Mouse (Mus musculus) limb, embryonic 11.5 days (tissue): Measurements from ENCODE around the gene Ccnd3. TPM values are rescaled to one million over a fixed set of nuclear protein-coding genes. Genes with fewer than 3 reads are reported as not detected.
"Not testable (repeated sequence)": the region's sequence is repeated elsewhere in the genome, so short reads cannot be mapped to it uniquely, and the experiment has no call there.

ENCODE experiments used
- ATAC-seq: fragments of 200-750 bp; cut with Nextera tagmentation; 2 replicates; pipeline ENCODE4 v1.8.0; 2017; ENCODE audit warnings: low read depth; ENCODE audit not compliant: insufficient number of reproducible peaks, low FRiP score, low TSS enrichment
- DNase-seq: peaks from one replicate; pipeline ENCODE4 v3.0.0-alpha.2; 2015; ENCODE audit warnings: low spot score
- H3K27ac ChIP-seq: fragments of 300-500 bp; sonication (generic); replicated peaks from 2 replicates; pipeline ENCODE4 v1.5.1; 2014; ENCODE audit warnings: low read depth, mild to moderate bottlenecking, low read length
- H3K27me3 ChIP-seq: fragments of 300-500 bp; sonication (generic); 2 replicates; pipeline ENCODE4 v1.6.1; 2014; ENCODE audit warnings: mild to moderate bottlenecking, low read length, mixed read lengths; ENCODE audit not compliant: control insufficient read depth, insufficient read depth
- H3K36me3 ChIP-seq: fragments of 300-500 bp; sonication (generic); 2 replicates; pipeline ENCODE4 v1.6.1; 2014; ENCODE audit warnings: mild to moderate bottlenecking, low read length, moderate library complexity, mixed read lengths; ENCODE audit not compliant: control insufficient read depth, insufficient read depth
- H3K4me1 ChIP-seq: fragments of 300-500 bp; sonication (generic); 2 replicates; pipeline ENCODE4 v1.6.1; 2014; ENCODE audit warnings: low read length, mixed read lengths; ENCODE audit not compliant: control insufficient read depth, insufficient read depth
- H3K4me2 ChIP-seq: fragments of 300-500 bp; sonication (generic); 2 replicates; pipeline ENCODE4 v1.6.1; 2014; ENCODE audit warnings: low read depth, mild to moderate bottlenecking, moderate library complexity; ENCODE audit not compliant: severe bottlenecking
- H3K4me3 ChIP-seq: fragments of 300-500 bp; sonication (generic); 2 replicates; pipeline ENCODE4 v1.5.1; 2014; ENCODE audit warnings: low read depth, low read length
- H3K9ac ChIP-seq: fragments of 300-500 bp; sonication (generic); 2 replicates; pipeline ENCODE4 v1.6.1; 2014; ENCODE audit warnings: mild to moderate bottlenecking, low read length
- H3K9me3 ChIP-seq: fragments of 300-500 bp; sonication (generic); 2 replicates; pipeline ENCODE4 v1.6.1; 2016; ENCODE audit warnings: low read length; ENCODE audit not compliant: control insufficient read depth
- WGBS: fragments of 180-500 bp; shearing (Covaris S2); extraction: QIAGEN DNeasy Blood & Tissue Kit; methylation state at CpG from one replicate; pipeline ENCODE4 v1.1.7; 2014; 5-methylcytosine and 5-hydroxymethylcytosine counted together
- polyA plus RNA-seq: library from polyadenylated mRNA; unstranded; fragments of >200 nt; fragmentation: Nextera tagmentation; extraction: Ambion mirVana; gene quantifications from 2 replicates; pipeline ENCODE4 v1.2.1, GENCODE M21; 2014

Ccnd3 gene
- polyA plus RNA-seq, 1 experiment from 2014 or later = 350 TPM

GRCm38 (mm10) chr17:47616652-47617051 lies 111.8 kb downstream of the Ccnd3 start:
- no peak for DNase-seq
- H3K27ac ChIP-seq = no peak overlapping the region
- H3K9me3 ChIP-seq = no peaks in the 10 kb centered on the region
- no peak overlapping the region for H3K4me3 ChIP-seq
- no peak for ATAC-seq
- H3K9ac ChIP-seq = no peak overlapping the region
- H3K4me1 ChIP-seq = peaks cover 3% of the 10 kb centered on the region; the same call in 1 of the 2 replicates
- H3K27me3 ChIP-seq = no peaks in the 10 kb centered on the region
- 93% methylated on average over 4 of the region's 4 CpGs for WGBS
- H3K36me3 ChIP-seq = peaks cover 13% of the 10 kb centered on the region; the same call in 1 of the 2 replicates
- no peak overlapping the region for H3K4me2 ChIP-seq

GRCm38 (mm10) chr17:47617605-47618307 lies 112.9 kb downstream of the Ccnd3 start:
- Histone ChIP-seq H3K36me3 (peaks cover 19% of the 10 kb centered on the region; the same call in 1 of the 2 replicates), H3K27me3 (no peaks in the 10 kb centered on the region), H3K27ac (no peak overlapping the region), H3K9me3 (no peaks in the 10 kb centered on the region), H3K9ac (no peak overlapping the region), H3K4me2 (no peak overlapping the region), H3K4me1 (no peaks in the 10 kb centered on the region), H3K4me3 (no peak overlapping the region)
- ATAC-seq (no peak), DNase-seq (no peak)
- WGBS = 92% methylated on average over 9 of the region's 9 CpGs

GRCm38 (mm10) chr17:47618556-47619311 lies 113.9 kb downstream of the Ccnd3 start:
- H3K27me3 ChIP-seq = no peaks in the 10 kb centered on the region
- no peak overlapping the region for H3K9ac ChIP-seq
- peaks cover 29% of the 10 kb centered on the region; the same call in 1 of the 2 replicates for H3K36me3 ChIP-seq
- ATAC-seq = no peak
- WGBS = 91% methylated on average over 13 of the region's 13 CpGs
- no peak for DNase-seq
- no peaks in the 10 kb centered on the region for H3K9me3 ChIP-seq
- H3K4me2 ChIP-seq = no peak overlapping the region
- H3K27ac ChIP-seq = no peak overlapping the region
- no peak overlapping the region for H3K4me3 ChIP-seq
- no peaks in the 10 kb centered on the region for H3K4me1 ChIP-seq

DNA sequence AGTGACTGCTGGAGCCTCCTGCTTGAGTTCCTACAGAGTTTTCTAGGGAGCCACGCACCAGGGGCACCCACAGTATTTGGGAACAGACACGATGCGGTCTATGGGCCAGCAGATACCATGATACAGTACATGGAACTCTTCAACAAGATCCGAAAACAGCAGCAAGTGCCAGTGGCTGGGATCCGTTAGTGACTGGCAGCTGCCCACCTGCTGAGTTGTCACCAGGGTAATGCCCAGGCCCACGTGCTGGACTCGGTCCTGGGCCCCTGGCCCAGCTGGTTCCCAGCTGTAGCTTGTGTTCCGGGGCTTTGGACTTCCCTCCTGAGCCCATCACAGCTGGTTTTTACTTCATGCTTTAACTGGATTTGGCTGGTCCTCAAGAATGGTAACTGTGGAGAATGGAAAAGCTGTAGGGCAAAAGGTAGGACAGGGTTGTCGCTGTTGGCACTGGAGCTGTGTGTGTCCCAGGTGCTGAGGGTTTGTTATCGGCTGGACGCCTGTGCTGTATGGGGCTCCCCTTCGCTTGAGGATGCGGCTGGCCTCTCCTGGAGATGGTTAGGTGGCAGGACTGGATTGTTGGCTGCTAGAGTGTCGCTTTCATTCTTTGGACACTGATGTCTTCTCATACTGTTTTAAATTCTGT lies 118.2 kb downstream of the Ccnd3 start:
- no peak overlapping the region for H3K4me2 ChIP-seq
- H3K36me3 ChIP-seq = peaks cover 31% of the 10 kb centered on the region
- no peak overlapping the region for H3K9ac ChIP-seq
- no peak for DNase-seq
- no peaks in the 10 kb centered on the region; the same call in 1 of the 2 replicates for H3K4me1 ChIP-seq
- 95% methylated on average over 14 of the region's 14 CpGs for WGBS
- no peaks in the 10 kb centered on the region for H3K27me3 ChIP-seq
- H3K9me3 ChIP-seq = no peaks in the 10 kb centered on the region
- H3K4me3 ChIP-seq = no peak overlapping the region
- H3K27ac ChIP-seq = no peak overlapping the region
- no peak for ATAC-seq

GRCm38 (mm10) chr17:47624572-47624971 lies 119.7 kb downstream of the Ccnd3 start:
- WGBS = 95% methylated on average over 5 of the region's 5 CpGs
- H3K9me3 ChIP-seq, H3K4me2 ChIP-seq, DNase-seq, H3K4me3 ChIP-seq, H3K4me1 ChIP-seq, H3K9ac ChIP-seq, H3K27ac ChIP-seq, H3K27me3 ChIP-seq, ATAC-seq: not testable (repeated sequence)
- H3K36me3 ChIP-seq = peaks cover 25% of the 10 kb centered on the region

DNA sequence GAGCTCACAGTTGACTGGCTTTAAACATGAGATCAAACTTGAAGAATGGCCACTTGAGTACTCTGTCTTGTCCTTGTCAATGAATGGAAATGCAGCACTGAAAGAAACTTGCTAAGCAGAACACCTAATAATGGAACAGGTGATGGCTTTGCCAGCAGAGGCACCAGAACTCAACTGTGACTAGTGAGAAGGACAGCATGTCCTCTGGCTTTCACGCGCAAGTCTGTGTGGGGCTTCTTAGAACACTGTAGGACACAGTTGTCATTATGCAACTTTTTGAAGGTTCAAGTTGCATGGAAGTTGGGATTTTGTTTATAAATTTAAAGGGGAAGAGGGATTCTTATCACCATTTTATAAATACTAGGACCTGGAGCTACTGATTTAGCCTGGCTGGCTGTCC lies 120.2 kb downstream of the Ccnd3 start:
- no peak for ATAC-seq
- peaks cover under 1% of the 10 kb centered on the region; the same call in 1 of the 2 replicates for H3K4me1 ChIP-seq
- H3K4me2 ChIP-seq = no peak overlapping the region
- 98% methylated on average over 2 of the region's 2 CpGs for WGBS
- H3K9me3 ChIP-seq = no peaks in the 10 kb centered on the region
- H3K9ac ChIP-seq = no peak overlapping the region
- H3K27me3 ChIP-seq = no peaks in the 10 kb centered on the region
- no peak overlapping the region for H3K27ac ChIP-seq
- peaks cover 25% of the 10 kb centered on the region for H3K36me3 ChIP-seq
- H3K4me3 ChIP-seq = no peak overlapping the region
- DNase-seq = no peak

GRCm38 (mm10) chr17:47626031-47626430 lies 121.2 kb downstream of the Ccnd3 start:
- Histone ChIP-seq H3K27me3 (no peaks in the 10 kb centered on the region), H3K9me3 (no peaks in the 10 kb centered on the region), H3K4me1 (peaks cover 10% of the 10 kb centered on the region), H3K9ac (no peak overlapping the region), H3K27ac (no peak overlapping the region), H3K4me2 (no peak overlapping the region), H3K4me3 (no peak overlapping the region), H3K36me3 (peaks cover 25% of the 10 kb centered on the region)
- no peak for ATAC-seq
- WGBS = 89% methylated on average over 5 of the region's 5 CpGs
- no peak for DNase-seq

DNA sequence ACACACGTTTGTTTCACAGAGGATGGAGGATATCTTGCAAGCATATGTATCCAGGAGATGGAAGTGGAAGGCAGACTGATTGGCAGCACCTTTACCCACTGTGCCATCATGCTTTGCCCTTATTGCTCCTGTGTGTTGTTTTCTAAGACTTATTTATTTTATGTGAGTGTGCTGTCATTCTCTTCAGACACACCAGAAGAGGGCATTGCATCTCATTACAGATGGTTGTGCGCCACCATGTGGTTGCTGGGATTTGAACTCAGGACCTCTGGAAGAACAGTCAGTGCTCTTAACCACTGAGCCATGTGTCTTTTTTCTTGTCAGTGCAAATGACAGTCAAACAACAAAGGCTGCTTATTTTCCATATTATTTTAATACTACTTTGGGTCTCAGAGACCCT lies 122.9 kb downstream of the Ccnd3 start:
- H3K4me1 ChIP-seq = peaks cover 14% of the 10 kb centered on the region
- WGBS = 80% methylated on average over 2 of the region's 2 CpGs
- H3K4me2 ChIP-seq = no peak overlapping the region; the same call in 1 of the 2 replicates
- no peak overlapping the region for H3K27ac ChIP-seq
- ATAC-seq = no peak
- H3K27me3 ChIP-seq = no peaks in the 10 kb centered on the region
- H3K4me3 ChIP-seq = no peak overlapping the region; the same call in 1 of the 2 replicates
- H3K36me3 ChIP-seq = peaks cover 18% of the 10 kb centered on the region
- H3K9me3 ChIP-seq = no peaks in the 10 kb centered on the region
- DNase-seq = no peak
- no peak overlapping the region for H3K9ac ChIP-seq
